14 mouse cellular contexts compared by ENCODE assay signal in genomic region chr11:47018139-47018538, GRCm38 (mm10).
DNase-seq lines count a peak whose midpoint lies in the region; ATAC-seq and TF ChIP-seq lines count a peak whose summit lies in the region.
"Had no signal": no experiment of that assay in that cellular context is flagged by ENCODE, and none has a peak within 500 bp of the region (broad histone marks: within the 10 kb centered on the region; RNA-seq: fewer than 3 reads in every experiment).

No protein-coding gene starts in this region.

- TF ChIP-seq CTCF in lung, postnatal 0 days (IDR thresholded peaks at IDR 0.05), result no peak
- TF ChIP-seq CTCF in lung, adult 2 months (IDR thresholded peaks at IDR 0.05; ENCODE audit: insufficient read depth, low read length), result no peak

- no peaks in the 10 kb centered on the region for H3K4me1 ChIP-seq in forebrain, embryonic 14.5 days (ENCODE audit: control insufficient read depth, insufficient read depth, low read length)
- H3K4me1 ChIP-seq in forebrain, embryonic 10.5 days, result no peaks in the 10 kb centered on the region
- H3K4me1 ChIP-seq in lung, postnatal 0 days (ENCODE audit: insufficient read depth, low read depth, low read length), result no peaks in the 10 kb centered on the region
- no peaks in the 10 kb centered on the region for H3K4me1 ChIP-seq in lung, adult 2 months (ENCODE audit: control insufficient read depth, insufficient read depth, low read length)
- peaks cover 8% of the 10 kb centered on the region; the same call in 1 of the 2 replicates for H3K4me1 ChIP-seq in forebrain, embryonic 16.5 days (replicated peaks; ENCODE audit: control insufficient read depth, insufficient read depth, low read length)
- H3K4me1 ChIP-seq: stomach, embryonic 15.5 days had no signal

- H3K27me3 ChIP-seq in forebrain, embryonic 14.5 days (replicated peaks; ENCODE audit: control insufficient read depth, insufficient read depth, low read length), result no peaks in the 10 kb centered on the region
- H3K27me3 ChIP-seq in forebrain, embryonic 10.5 days (ENCODE audit: poor library complexity, severe bottlenecking), result no peaks in the 10 kb centered on the region
- H3K27me3 ChIP-seq in lung, postnatal 0 days (replicated peaks; ENCODE audit: insufficient read depth, low read length), result no peaks in the 10 kb centered on the region
- H3K27me3 ChIP-seq in forebrain, embryonic 16.5 days (replicated peaks; ENCODE audit: control insufficient read depth, insufficient read depth, low read length), result no peaks in the 10 kb centered on the region
- H3K27me3 ChIP-seq: Patski; stomach, embryonic 15.5 days had no signal

- peak; percentile 70 for DNase-seq in forebrain, embryonic 14.5 days (ENCODE audit: low spot score)
- DNase-seq in forebrain, embryonic 10.5 days (ENCODE audit: extremely low spot score, low spot score), result no peak
- peak; percentile 24 for DNase-seq in lung, postnatal 0 days (ENCODE audit: low spot score)
- DNase-seq in lung, adult 2 months, result no peak
- peak; percentile 38 for DNase-seq in kidney, postnatal 14 days
- DNase-seq in gastrocnemius, adult 18-20 months (ENCODE audit: low spot score), result no peak
- no peak for DNase-seq in thymus, postnatal 36 days
- DNase-seq: adrenal gland, postnatal 14 days; layer of hippocampus, adult 9-11 months had no signal

- peak; percentile 63 for ATAC-seq in forebrain, embryonic 14.5 days
- no peak for ATAC-seq in lung, postnatal 0 days
- ATAC-seq in forebrain, embryonic 16.5 days, result peak; percentile 43; the same call in 1 of the 2 replicates
- ATAC-seq: CD4-positive, CD25-positive, alpha-beta regulatory T cell, adult 4 months; Patski had no signal

- H3K27ac ChIP-seq in forebrain, embryonic 14.5 days (ENCODE audit: low read depth, low read length), result no peak overlapping the region
- H3K27ac ChIP-seq in forebrain, embryonic 10.5 days, result no peak overlapping the region
- H3K27ac ChIP-seq in lung, postnatal 0 days (ENCODE audit: low read length), result no peak overlapping the region
- no peak overlapping the region for H3K27ac ChIP-seq in forebrain, embryonic 16.5 days (ENCODE audit: low read length)
- H3K27ac ChIP-seq: liver, embryonic 14.5 days; stomach, embryonic 15.5 days had no signal

- no peak for TF ChIP-seq POLR2A in lung, adult 2 months (IDR thresholded peaks at IDR 0.05; ENCODE audit: borderline replicate concordance, extremely low read depth, low read depth, low read length)

- 4% methylated on average over 2 of the region's 2 CpGs for WGBS in forebrain, embryonic 14.5 days
- 51% methylated on average over 2 of the region's 2 CpGs for WGBS in forebrain, embryonic 10.5 days
- WGBS in lung, postnatal 0 days, result 49% methylated on average over 2 of the region's 2 CpGs
- WGBS in lung, adult 2 months, result 45% methylated on average over 2 of the region's 2 CpGs
- 10% methylated on average over 2 of the region's 2 CpGs for WGBS in forebrain, embryonic 16.5 days

- H3K4me2 ChIP-seq in forebrain, embryonic 14.5 days (ENCODE audit: low read length), result no peak overlapping the region
- no peak overlapping the region for H3K4me2 ChIP-seq in lung, postnatal 0 days (replicated peaks; ENCODE audit: low read depth, low read length)
- H3K4me2 ChIP-seq in forebrain, embryonic 16.5 days (ENCODE audit: low read length), result no peak overlapping the region
- H3K4me2 ChIP-seq: stomach, embryonic 15.5 days had no signal

- no peaks in the 10 kb centered on the region for H3K36me3 ChIP-seq in forebrain, embryonic 14.5 days (ENCODE audit: control insufficient read depth, insufficient read depth, low read length)
- no peaks in the 10 kb centered on the region for H3K36me3 ChIP-seq in forebrain, embryonic 10.5 days (replicated peaks)
- no peaks in the 10 kb centered on the region for H3K36me3 ChIP-seq in lung, postnatal 0 days (ENCODE audit: insufficient read depth, low read length)
- H3K36me3 ChIP-seq in forebrain, embryonic 16.5 days (ENCODE audit: control insufficient read depth, insufficient read depth), result no peaks in the 10 kb centered on the region
- H3K36me3 ChIP-seq: stomach, embryonic 15.5 days had no signal

- H3K4me3 ChIP-seq in forebrain, embryonic 14.5 days (ENCODE audit: low read depth, low read length), result no peak overlapping the region
- no peak overlapping the region for H3K4me3 ChIP-seq in forebrain, embryonic 10.5 days
- H3K4me3 ChIP-seq in lung, postnatal 0 days (ENCODE audit: low read depth, low read length), result no peak overlapping the region
- no peak overlapping the region for H3K4me3 ChIP-seq in lung, adult 2 months (replicated peaks; ENCODE audit: extremely low read depth, low read depth, low read length)
- H3K4me3 ChIP-seq in forebrain, embryonic 16.5 days (replicated peaks; ENCODE audit: low read length), result no peak overlapping the region
- H3K4me3 ChIP-seq: stomach, embryonic 15.5 days had no signal

- no peak for TF ChIP-seq EP300 in lung, postnatal 0 days (IDR thresholded peaks at IDR 0.05)

- no peaks in the 10 kb centered on the region for H3K9me3 ChIP-seq in forebrain, embryonic 14.5 days (replicated peaks; ENCODE audit: control insufficient read depth, low read length)
- no peaks in the 10 kb centered on the region for H3K9me3 ChIP-seq in forebrain, embryonic 10.5 days
- H3K9me3 ChIP-seq in lung, postnatal 0 days (ENCODE audit: low read length), result no peaks in the 10 kb centered on the region
- no peaks in the 10 kb centered on the region for H3K9me3 ChIP-seq in forebrain, embryonic 16.5 days (ENCODE audit: control insufficient read depth, low read length)
- H3K9me3 ChIP-seq: stomach, embryonic 15.5 days had no signal

- H3K9ac ChIP-seq in forebrain, embryonic 14.5 days (ENCODE audit: low read length), result no peak overlapping the region
- H3K9ac ChIP-seq in lung, postnatal 0 days (replicated peaks; ENCODE audit: low read depth), result no peak overlapping the region
- H3K9ac ChIP-seq in forebrain, embryonic 16.5 days (replicated peaks; ENCODE audit: low read depth, low read length), result no peak overlapping the region
- H3K9ac ChIP-seq: liver, embryonic 14.5 days; stomach, embryonic 15.5 days had no signal

Comparison
In these comparisons a context has a peak if more than half of its experiments do, and no peak if none do; other contexts are left out.
1. DNase-seq: peak in forebrain, embryonic 14.5 days (single experiment), lung, postnatal 0 days (single experiment) and kidney, postnatal 14 days (single experiment); none in forebrain, embryonic 10.5 days (single experiment), lung, adult 2 months (single experiment), gastrocnemius, adult 18-20 months (single experiment) and thymus, postnatal 36 days (0 of 2).